Mouse (Mus musculus) liver, adult 2 months (tissue): ENCODE data around the gene Wdr70.

Experiments
- CTCF ChIP-seq: fragments of 200-500 bp; IDR thresholded peaks from 2 replicates; pipeline ENCODE4 v1.5.1; 2011; ENCODE audit warnings: low read depth, low read length, control low read depth
- POLR2A ChIP-seq: fragments of 200-500 bp; IDR thresholded peaks from 2 replicates; pipeline ENCODE4 v1.6.1; 2011; ENCODE audit warnings: low read length, control low read depth; ENCODE audit not compliant: insufficient read depth; ENCODE audit errors: extremely low read depth

GRCm38 (mm10) chr15:7888617-7889361, 210.2 kb downstream of the Wdr70 start:
- no peak for TF ChIP-seq CTCF
- TF ChIP-seq POLR2A, result no peak
